Mouse (Mus musculus) kidney, adult 18-20 months (tissue): ENCODE measurements around the gene Herpud1.

Experiments used
- DNase-seq: peaks from one replicate; pipeline ENCODE4 v3.0.0; 2021

Herpud1 gene

GRCm38 (mm10) chr8:94386214-94387026, at the start of gene Herpud1:
Gene Herpud1 (plus strand): TSS chr8:94386438.
- peak; percentile 99 for DNase-seq

GRCm38 (mm10) chr8:94337559-94337958, 48.7 kb upstream of the Herpud1 start:
- no peak for DNase-seq

DNA sequence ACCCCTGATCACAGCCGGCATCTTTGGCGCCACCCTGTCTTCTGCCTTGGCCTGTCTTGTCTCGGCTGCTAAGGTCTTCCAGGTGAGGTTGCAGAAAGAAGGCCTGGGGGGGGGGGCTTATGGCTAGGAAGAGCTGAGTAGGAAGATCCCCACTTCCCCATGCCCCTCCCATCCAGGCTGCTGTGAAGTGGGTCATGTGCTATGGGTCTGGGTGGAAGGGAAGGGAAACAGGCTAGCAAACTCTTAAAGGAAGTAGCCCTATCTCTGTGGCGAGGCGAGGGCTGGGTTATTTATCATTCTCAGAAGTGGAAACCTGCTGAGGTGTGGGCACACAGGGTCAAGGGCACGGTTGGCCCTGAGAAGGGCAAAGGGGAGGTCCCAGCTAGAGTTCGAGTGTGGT, 45.4 kb upstream of the Herpud1 start:
- DNase-seq, result no peak

DNA sequence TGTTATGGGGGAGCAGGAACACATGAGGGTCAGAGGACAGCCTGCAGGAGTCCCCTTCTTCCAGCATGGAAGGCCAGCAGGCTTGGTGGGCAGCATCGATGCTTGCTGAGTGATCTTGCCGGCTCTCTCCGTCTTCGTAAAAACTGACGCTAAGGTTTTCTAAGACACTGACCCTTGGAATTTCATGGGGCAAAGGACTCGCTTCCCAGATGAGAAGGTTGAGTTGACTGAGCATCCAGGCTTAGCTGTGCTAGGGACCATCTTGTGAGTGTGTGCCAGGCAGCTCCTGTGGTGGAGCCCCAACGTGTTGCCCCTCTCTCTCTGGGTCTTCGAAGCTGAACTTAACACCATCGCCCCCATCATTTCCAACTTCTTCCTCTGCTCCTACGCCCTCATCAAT, 43.5 kb upstream of the Herpud1 start:
- no peak for DNase-seq

- peak; percentile 84 for DNase-seq
Measured at GRCm38 (mm10) chr8:94343290-94343689, 42.9 kb upstream of the Herpud1 start.

GRCm38 (mm10) chr8:94343778-94344320, 42.4 kb upstream of the Herpud1 start:
- no peak for DNase-seq

DNA sequence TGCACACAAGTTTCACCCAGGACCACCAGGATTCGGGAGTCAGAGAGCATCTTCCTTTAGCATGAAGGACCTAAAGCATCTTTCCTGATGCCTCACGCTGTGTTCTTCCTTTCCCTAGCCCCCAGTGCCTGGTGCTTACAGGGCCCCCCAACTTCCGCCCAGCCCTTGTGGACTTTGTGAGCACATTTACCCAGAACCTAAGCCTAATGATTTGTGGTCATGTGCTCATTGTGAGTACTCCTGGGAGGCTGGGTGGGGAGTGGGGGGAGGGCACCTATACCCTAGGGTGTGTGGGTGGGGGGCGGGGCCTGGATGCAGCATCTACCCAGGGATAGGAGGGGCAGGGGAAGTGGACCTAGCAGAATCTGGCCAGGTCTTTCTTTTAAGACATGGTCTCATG, 40.6 kb upstream of the Herpud1 start:
- no peak for DNase-seq

- no peak for DNase-seq
Measured at GRCm38 (mm10) chr8:94346264-94346663, 40.0 kb upstream of the Herpud1 start.

DNA sequence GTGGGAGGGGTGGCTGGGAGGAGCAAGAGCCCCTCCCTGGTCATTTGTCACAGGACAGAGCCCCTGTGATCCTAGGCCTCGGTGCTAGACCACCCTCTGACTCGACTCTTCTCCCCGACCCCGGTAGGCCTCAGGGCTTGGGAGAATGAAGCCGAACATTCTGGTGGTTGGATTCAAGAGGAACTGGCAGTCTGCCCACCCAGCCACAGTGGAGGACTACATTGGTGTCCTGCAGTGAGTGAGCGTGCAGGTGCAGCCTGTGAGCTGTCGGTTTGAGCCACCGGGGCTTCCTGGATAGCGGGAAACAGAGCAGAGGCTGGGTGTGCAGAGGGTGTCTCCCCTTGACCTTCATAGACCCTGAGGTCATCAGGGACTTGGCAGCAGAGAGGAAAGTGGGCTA, 37.8 kb upstream of the Herpud1 start:
- DNase-seq, result no peak

DNA sequence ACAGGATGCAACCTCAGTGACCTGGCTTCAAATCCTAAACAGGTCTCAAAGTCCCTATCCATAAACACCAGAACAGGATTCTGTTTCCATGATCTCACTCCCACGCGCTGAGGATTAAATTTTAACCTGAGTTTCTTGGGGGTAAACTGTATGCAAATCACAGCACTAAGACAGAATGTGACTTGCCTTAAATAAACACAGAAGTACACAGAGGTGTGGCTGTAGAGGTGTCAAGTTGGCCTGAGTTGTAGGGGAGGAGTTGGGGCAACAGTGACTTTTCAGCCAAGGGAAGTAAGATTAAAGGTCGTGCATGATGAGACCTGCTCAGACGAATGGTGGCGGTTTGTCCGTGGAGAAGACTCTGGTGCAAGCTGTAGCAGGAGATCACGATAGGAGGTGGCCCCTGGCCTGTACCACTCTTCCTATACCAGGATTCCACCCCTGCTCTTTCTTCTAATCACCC, 32.1 kb upstream of the Herpud1 start:
- DNase-seq, result peak; percentile 77

DNA sequence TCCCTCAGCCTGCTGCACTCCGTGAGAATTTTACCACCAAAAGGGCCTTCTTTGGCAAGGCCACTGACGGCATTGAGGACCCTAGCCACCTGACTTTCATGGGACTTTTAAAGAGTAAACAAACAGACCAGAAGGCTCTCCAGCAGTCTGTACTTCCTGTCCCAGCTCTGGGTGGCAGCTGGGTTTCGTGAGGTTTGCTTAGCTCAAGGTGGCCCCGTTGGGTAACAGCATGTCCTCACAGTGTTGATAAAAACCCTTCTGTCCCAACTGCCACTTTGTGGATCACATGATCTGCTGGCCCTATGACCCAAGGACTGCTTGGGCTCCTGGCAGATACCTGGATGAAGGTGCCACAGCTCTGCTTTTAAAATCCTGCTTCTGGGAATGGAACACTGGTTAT, 31.7 kb upstream of the Herpud1 start:
- peak; percentile 68 for DNase-seq

DNA sequence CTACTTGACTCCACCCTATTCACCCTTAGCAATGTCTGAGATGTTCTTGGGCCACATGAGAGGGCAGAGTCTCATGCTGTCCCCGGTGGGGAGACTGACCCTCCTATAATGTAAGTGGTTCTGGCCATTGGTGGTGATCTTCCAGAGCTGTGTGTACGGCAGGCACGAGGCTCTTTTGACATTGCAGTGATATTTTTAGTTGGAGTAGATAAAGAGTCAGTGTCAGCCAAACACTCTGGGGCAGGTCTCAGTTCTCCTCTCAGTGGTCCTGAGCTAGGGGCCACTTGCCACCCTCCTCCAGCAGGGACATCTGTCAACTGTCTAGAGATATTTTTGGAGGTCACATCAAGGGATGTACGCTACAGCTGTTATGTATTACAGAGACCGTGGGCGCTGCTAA, 29.0 kb upstream of the Herpud1 start:
- no peak for DNase-seq

DNA sequence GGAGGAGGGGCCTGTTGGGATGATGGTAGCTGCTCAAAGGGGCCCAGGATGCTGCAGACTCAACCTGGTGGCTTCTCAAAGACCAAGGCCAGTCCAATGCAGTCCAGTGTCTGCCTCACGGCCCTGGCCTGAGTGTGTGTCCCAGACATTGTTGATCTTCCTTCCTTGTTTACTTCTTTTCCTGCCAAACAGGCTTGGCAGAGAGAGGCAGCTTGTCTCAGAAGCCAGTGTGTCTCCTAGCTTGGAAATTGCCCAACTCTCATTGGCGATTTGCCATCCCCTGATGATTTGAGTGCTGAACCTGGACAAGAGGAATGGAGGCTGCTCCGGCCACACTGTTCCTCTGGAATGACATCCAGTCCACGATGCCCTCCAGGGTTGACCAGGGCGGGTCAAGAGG, 27.7 kb upstream of the Herpud1 start:
- DNase-seq, result peak; percentile 95

DNA sequence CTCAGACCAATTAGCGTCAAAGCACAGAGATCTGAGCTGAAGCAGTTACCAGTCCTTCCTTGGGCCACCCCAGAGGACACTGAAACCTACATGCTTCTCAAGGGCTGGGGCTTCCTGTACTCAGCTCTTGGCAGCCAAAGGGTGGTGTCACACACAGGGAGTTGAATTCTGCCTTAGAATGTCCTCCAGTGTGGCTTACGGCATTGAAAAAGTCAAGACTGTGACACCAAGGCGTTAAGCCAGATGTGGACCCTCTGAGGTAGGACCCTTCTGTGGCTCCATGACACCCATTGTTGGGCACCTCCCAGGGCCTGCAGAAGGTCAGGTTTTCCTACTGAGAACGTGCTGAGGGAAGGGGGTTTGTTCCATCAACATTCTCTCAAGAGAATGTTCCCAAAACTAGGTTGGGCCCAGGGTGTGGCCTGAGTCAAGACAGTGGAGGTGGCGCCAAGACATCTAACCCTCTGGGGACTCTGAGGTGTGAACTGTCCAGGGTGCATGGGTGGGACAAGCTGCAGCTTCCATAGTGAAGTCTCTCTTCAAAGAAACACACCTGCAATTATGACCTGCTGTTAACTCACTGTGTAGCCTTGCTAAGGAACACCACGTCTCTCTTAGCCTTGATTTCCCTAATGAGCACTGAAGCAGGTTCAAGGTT, 24.3 kb upstream of the Herpud1 start:
- DNase-seq, result no peak

DNA sequence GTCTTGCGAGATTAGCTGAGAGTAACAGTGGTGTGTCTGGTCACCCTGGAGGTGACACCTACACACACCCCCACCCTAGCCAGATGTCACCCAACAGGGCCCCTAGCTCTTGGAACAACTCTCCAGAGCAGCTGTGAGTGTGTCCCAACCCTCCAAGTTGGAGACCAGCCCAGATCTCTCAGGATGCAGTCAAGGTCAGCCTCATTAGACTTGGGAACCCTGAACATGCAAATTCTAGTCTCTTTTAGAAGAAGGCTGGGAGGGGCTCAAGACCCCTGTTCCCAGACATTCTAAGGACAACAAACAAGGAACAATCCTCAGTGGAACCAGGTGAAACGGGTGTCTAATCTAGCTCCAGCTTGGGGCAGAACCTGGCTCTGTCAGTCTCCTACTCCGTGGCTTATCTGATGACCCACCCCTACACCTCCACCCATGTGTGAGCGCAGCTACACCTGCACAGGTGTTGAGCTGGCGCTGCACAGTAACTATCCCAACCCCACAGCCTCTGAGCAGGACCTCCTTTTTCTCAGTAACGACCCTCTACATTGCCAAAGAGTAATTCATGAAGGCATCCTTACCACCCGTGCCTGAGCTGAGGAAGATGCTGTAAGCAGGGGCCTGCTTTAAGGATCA, 23.5 kb upstream of the Herpud1 start:
- peak; percentile 71 for DNase-seq

- DNase-seq, result peak; percentile 88
Measured at GRCm38 (mm10) chr8:94363288-94363688, 22.9 kb upstream of the Herpud1 start.

DNA sequence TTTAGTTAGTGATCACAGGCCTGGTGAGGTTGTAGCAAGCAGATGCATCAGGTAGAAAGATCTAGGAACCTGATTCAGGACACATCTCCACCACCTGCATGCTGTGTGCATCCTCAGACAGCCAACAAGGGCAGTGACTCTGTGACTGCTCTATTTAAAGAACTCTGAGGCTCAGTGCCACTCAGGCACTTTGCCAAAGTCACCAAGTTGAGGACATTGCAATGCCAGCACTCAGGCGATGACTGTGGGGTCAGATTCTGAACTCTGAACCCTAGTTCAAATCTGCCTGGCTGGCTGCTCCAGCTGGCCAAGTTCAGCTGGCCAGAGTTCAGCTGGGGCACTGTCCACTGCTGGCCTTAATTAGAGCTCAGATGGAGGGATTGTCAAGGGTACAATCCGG, 22.3 kb upstream of the Herpud1 start:
- DNase-seq, result peak; percentile 91

DNA sequence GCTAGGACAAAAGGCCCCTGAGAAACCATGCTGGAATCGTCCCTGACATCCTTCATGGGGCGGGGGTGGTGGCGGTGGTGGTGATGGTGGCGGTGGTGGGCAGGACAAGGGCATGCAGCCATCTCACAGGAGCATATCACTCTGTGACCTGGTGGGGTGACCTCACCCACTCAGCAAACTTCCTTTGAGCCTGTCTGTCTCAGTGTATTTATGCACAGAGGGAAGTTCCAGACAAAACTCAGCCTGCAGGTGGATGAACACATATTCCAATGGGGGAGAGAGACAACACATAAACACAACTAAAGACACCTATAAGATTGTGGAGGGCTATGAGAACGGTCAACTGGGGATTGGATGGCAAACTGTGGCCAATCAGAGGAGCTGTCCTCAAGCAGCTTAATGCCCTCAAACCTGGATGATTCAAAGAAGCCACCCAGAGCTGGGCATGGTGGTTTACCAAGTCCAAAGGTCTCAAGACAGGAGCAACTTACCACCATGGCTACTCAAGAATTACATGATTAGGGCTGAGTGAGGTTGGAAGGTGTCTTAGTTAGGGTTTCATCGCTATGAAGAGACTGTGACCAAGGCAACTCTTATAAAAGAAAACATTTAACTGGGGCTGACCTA, 21.4 kb upstream of the Herpud1 start:
- no peak for DNase-seq

DNA sequence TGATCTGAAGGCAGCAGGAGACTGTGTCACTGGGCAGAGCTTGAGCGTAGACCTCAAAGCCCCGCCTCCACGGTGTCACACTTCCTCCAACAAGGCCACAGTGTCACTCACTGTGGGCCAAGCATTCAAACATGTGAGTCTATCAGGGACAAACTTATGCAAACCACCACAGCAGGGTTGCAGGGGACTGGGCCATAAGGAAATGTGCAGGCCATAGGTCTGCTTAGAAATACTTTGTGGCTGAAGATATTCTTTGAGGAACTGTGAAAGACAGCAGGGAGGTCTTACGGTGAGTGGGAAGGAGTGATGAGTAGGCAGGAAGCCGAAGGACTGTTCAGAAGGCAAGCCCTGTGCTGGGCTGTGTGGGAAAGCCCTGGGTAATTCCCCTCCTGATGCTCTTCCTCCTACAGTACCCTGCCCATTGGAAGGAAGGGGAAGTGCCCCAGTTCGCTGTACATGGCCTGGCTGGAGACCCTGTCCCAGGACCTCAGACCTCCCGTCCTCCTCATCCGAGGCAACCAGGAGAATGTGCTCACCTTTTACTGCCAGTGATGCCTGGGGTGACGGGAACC, 20.7 kb upstream of the Herpud1 start:
- DNase-seq, result peak; percentile 58

- no peak for DNase-seq
Measured at GRCm38 (mm10) chr8:94370839-94371238, 15.4 kb upstream of the Herpud1 start.

DNA sequence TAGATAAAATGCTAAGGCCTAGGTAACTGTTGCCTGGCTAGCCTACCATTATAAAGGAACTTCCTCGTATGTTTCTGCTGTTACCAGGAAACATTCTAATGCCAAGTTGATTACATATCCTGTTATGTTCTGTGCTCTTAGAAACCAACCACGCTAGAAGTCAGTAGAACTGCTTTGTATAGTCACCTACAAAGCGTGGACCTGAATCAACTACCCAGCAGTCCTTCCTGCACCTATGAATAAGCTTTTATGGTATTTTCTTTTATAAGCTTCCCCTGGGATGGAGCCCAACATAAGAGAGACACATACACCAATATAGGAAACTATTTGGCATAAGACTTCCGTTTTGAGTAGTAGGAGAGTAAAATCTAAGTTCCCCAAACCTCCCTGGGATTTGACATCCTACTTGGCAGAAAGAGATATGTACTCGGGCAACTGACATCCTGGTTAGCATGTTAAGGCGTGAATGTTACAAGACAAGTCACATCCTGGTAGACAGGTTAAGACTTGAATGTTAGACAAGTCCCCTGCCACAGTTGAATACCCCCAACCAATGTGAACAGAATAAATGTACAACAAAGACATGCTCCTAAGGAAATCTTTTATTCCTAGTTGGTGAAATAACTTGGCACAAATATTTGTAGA, 13.2 kb upstream of the Herpud1 start:
- no peak for DNase-seq

DNA sequence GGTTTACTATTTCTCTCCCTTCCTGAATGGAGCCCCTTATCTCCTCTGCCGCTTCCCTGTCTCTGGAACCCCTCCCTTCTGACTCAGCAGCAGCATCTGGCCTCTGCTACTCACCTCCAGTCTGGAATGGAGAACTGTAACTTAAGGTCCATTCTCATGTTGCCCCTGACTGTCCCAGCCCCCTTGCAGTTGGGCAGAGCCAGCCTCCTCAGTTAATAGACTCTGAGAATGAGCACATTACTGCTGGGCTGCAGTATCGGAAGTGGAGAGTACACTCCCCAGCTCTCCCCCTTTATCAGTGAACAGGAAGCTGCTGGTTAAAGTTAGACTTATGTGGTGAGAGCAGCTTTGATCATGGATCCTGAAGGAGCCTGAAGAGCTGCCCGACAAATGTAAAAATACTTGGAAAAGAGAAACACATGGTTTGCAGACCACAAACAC, 10.7 kb upstream of the Herpud1 start:
- DNase-seq, result no peak
